Mouse (Mus musculus): ENCODE data around the gene Polr2l.

- no peak for TF ChIP-seq CTCF (IDR thresholded peaks at IDR 0.05; ENCODE audit: borderline replicate concordance, control insufficient read depth, extremely low read depth, insufficient read depth, low read length, poor library complexity)
- TF ChIP-seq POLR2A (IDR thresholded peaks at IDR 0.05; ENCODE audit: control insufficient read depth, extremely low read depth, insufficient read depth, low read length, poor library complexity): peak; percentile 43; the same call in 1 of the 2 replicates
Measured at GRCm38 (mm10) chr7:141435129-141435855, 39.6 kb downstream of the Polr2l start.

All from thymus, adult 2 months (tissue).